Mouse (Mus musculus) ES-E14 (cell line): ENCODE results near the gene Mmp7. TPM values are rescaled to one million over a fixed set of nuclear protein-coding genes. Genes with fewer than 3 reads are reported as not detected.

ENCODE experiments used
- DNase-seq: peaks from one replicate; pipeline ENCODE4 v3.0.0-alpha.2; 2013; ENCODE audit warnings: low read depth, low spot score
- H3K27ac ChIP-seq: 2 replicates; pipeline ENCODE4 v1.5.1; 2012; ENCODE audit warnings: low read depth, mild to moderate bottlenecking, low read length, moderate library complexity, mixed read lengths; ENCODE audit not compliant: poor library complexity, insufficient read depth, severe bottlenecking
- H3K36me3 ChIP-seq: 2 replicates; pipeline ENCODE4 v1.6.1; 2012; ENCODE audit warnings: mild to moderate bottlenecking, low read length, moderate library complexity, mixed read lengths; ENCODE audit not compliant: control insufficient read depth, poor library complexity, insufficient read depth, severe bottlenecking
- H3K4me1 ChIP-seq, 2 experiments: fragments of 150-350 bp in 1 of 2; sonication (generic) in 1 of 2; 2 replicates each; pipeline ENCODE4 v1.6.1; 2012; ENCODE audit warnings: low read length in 2 of 2, mild to moderate bottlenecking in 1 of 2, mixed read lengths in 1 of 2; ENCODE audit not compliant: control insufficient read depth in 2 of 2, insufficient read depth in 2 of 2, poor library complexity in 1 of 2
- H3K4me3 ChIP-seq, 2 experiments: fragments of 150-350 bp in 1 of 2; sonication (generic) in 1 of 2; 2 replicates each; pipeline ENCODE4 v1.5.1; 2012; ENCODE audit warnings: low read length in 2 of 2, low read depth in 1 of 2, mild to moderate bottlenecking in 1 of 2, mixed read lengths in 1 of 2; ENCODE audit not compliant: insufficient read depth in 1 of 2, poor library complexity in 1 of 2, severe bottlenecking in 1 of 2
- H3K9ac ChIP-seq: 2 replicates; pipeline ENCODE4 v1.6.1; 2012; ENCODE audit warnings: low read depth, mild to moderate bottlenecking, low read length, mixed read lengths; ENCODE audit not compliant: poor library complexity, insufficient read depth, severe bottlenecking
- H3K9me3 ChIP-seq: fragments of 150-350 bp; sonication (generic); 2 replicates; pipeline ENCODE4 v1.6.1; 2012; ENCODE audit warnings: low read depth, mild to moderate bottlenecking, low read length; ENCODE audit not compliant: control insufficient read depth, insufficient read depth
- CHD2 ChIP-seq: IDR thresholded peaks from 2 replicates; pipeline ENCODE4 v1.6.1; 2014; ENCODE audit warnings: mild to moderate bottlenecking, low read depth, low read length, inconsistent platforms
- MAFK ChIP-seq: IDR thresholded peaks from 2 replicates; pipeline ENCODE4 v1.6.1; 2014; ENCODE audit warnings: mild to moderate bottlenecking, low read depth, low read length, inconsistent platforms; ENCODE audit not compliant: insufficient read depth
- in situ Hi-C, 2 experiments: fragments of 600-800 bp; cut with MboI; formaldehyde crosslinking; loops; one replicate each; pipeline ENCODE4 v1.15.1; 2025; ENCODE audit warnings: low sequenced_read_pairs in 2 of 2, inconsistent platforms in 1 of 2; ENCODE audit not compliant: unreplicated experiment in 2 of 2
- total RNA-seq: library from RNA; depleted of rRNA; stranded (reverse); fragments of 300-350 nt; gene quantifications from 2 replicates; pipeline ENCODE4 v1.2.3, GENCODE M21; 2012; rRNA removed

The Mmp7 gene
- total RNA-seq, 1 experiment: not detected

- Histone ChIP-seq H3K27ac (no peak overlapping the region), H3K4me1 (no peaks in the 10 kb centered on the region), H3K4me3 (no peak overlapping the region), H3K9me3 (no peaks in the 10 kb centered on the region), H3K9ac (no peak overlapping the region), H3K36me3 (no peaks in the 10 kb centered on the region)
- no peak for TF ChIP-seq CHD2
- no peak for TF ChIP-seq MAFK
- no peak for DNase-seq
- in situ Hi-C loops: no loop called here
Observed at GRCm38 (mm10) chr9:7748881-7749280, 57.0 kb downstream of the Mmp7 start.

Other genes starting within 250 kb of the Mmp7 start
- gene Mmp3, start 246.3 kb upstream of the Mmp7 start, total RNA-seq: not detected in 2 replicates
- gene Mmp10, start 189.7 kb upstream of the Mmp7 start, total RNA-seq: 0.13 TPM in 1 of 2 replicates, not detected in the other
- gene Mmp8, start 133.6 kb upstream of the Mmp7 start, total RNA-seq: not detected in 2 replicates
- not detected in 2 replicates for gene Mmp27, start 120.7 kb upstream of the Mmp7 start, total RNA-seq
- gene Mmp20, start 63.9 kb upstream of the Mmp7 start, total RNA-seq: 0.16 and 0.18 TPM in 2 replicates
- 23.6 and 27.5 TPM in 2 replicates for gene Tmem123, start 72.0 kb downstream of the Mmp7 start, total RNA-seq
- gene Birc2, start 145.0 kb downstream of the Mmp7 start, total RNA-seq: 27.4 and 30.5 TPM in 2 replicates
- gene Birc3, start 181.1 kb downstream of the Mmp7 start, total RNA-seq: 4.0 and 4.6 TPM in 2 replicates